Mouse (Mus musculus) embryonic facial prominence, embryonic 13.5 days (tissue): ENCODE data around the gene Crtc3. TPM values are rescaled to one million over a fixed set of nuclear protein-coding genes. Genes with fewer than 3 reads are reported as not detected.

ENCODE experiments used
- ATAC-seq: fragments of 200-750 bp; cut with Nextera tagmentation; 2 replicates; pipeline ENCODE4 v1.8.0; 2017; ENCODE audit warnings: low read depth; ENCODE audit not compliant: insufficient number of reproducible peaks, insufficient read depth, low FRiP score, low TSS enrichment
- H3K27ac ChIP-seq: fragments of 300-500 bp; sonication (generic); 2 replicates; pipeline ENCODE4 v1.5.1; 2015; ENCODE audit warnings: moderate library complexity, mild to moderate bottlenecking, inconsistent platforms
- H3K27me3 ChIP-seq: fragments of 300-500 bp; sonication (generic); 2 replicates; pipeline ENCODE4 v1.6.1; 2015; ENCODE audit warnings: mild to moderate bottlenecking, inconsistent platforms
- H3K36me3 ChIP-seq: fragments of 300-500 bp; sonication (generic); 2 replicates; pipeline ENCODE4 v1.6.1; 2015; ENCODE audit warnings: mild to moderate bottlenecking, inconsistent platforms
- H3K4me1 ChIP-seq: fragments of 300-500 bp; sonication (generic); 2 replicates; pipeline ENCODE4 v1.6.1; 2015; ENCODE audit warnings: inconsistent platforms
- H3K4me2 ChIP-seq: fragments of 300-500 bp; sonication (generic); 2 replicates; pipeline ENCODE4 v1.6.1; 2015; ENCODE audit warnings: moderate library complexity, mild to moderate bottlenecking, inconsistent platforms
- H3K4me3 ChIP-seq: fragments of 300-500 bp; sonication (generic); 2 replicates; pipeline ENCODE4 v1.5.1; 2015; ENCODE audit warnings: mild to moderate bottlenecking, inconsistent platforms
- H3K9ac ChIP-seq: fragments of 300-500 bp; sonication (generic); 2 replicates; pipeline ENCODE4 v1.6.1; 2015; ENCODE audit warnings: mild to moderate bottlenecking, inconsistent platforms
- H3K9me3 ChIP-seq: fragments of 300-500 bp; sonication (generic); 2 replicates; pipeline ENCODE4 v1.6.1; 2016; ENCODE audit warnings: inconsistent platforms
- WGBS: fragments of 180-500 bp; shearing (Covaris S2); methylation state at CpG from one replicate; pipeline ENCODE4 v1.1.7; 2015; ENCODE audit warnings: mixed read lengths; 5-methylcytosine and 5-hydroxymethylcytosine counted together
- polyA plus RNA-seq: library from polyadenylated mRNA; unstranded; fragments of >200 nt; fragmentation: Nextera tagmentation; extraction: Ambion mirVana; gene quantifications from 2 replicates; pipeline ENCODE4 v1.2.1, GENCODE M21; 2015

The Crtc3 gene
- polyA plus RNA-seq, 1 experiment from 2014 or later, result 27.6 TPM

DNA sequence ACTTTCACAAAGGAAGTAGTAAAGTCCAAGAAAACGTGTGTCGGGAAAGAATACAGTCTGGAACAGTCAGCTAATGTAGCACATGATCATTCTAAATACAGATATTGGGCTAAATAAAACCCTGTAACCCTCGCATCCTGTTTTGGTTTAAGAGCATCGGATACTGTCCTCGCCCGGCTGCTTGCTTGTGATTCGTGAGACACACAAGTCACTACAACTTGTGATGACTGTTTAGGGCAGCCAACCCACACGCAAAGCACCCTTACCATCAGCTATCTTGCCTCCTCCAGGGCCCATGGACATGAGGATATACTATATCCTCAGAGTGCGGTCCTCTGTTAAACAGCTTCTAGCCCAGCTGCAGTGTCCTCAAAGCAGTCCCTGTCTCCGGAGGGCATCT is 50.2 kb downstream of the Crtc3 start:
- WGBS, result 78% methylated on average over 10 of the region's 10 CpGs

DNA sequence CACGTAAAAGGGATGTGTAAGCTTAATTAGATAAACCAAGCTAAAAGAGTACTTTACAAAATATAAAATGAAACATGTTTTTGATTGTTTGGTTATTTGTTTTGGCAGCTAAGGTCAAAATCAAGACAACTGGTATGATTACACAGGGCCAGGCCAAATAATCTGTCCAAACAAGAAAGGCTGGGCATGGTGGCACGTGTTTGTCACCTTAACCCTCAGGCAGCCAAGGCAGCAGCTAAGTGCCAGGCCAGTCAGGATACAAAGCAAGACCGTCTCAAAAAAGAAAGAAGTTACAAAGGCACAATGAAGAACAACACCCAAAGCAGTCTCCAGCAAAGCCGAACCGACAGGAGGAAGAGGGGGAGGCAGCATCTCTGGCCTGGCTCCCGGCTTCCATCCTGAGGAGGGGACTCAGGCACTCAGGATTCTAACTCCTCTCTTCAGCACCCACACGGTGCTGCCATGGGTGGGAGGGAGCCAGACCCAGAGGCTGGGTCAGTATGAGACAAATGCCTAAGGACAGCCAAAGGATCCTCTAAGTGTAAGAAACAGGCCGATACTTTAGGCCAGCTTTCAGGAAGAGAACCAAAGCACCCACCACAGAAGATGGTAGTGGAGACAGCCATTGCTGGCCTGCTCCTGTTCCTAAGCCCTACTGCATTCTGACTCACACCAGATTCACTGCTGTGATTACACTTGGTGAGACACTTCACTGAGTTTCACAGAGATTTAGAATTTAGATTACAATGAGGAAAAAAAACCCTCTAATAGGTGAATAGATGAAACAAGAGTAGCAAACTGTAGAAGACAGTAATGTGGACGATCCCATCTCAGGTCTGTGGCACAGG is 51.5 kb downstream of the Crtc3 start:
- no peak for ATAC-seq
- WGBS, result 50% methylated on average over 9 of the region's 9 CpGs
- Histone ChIP-seq H3K9me3 (no peaks in the 10 kb centered on the region), H3K4me3 (no peak overlapping the region), H3K4me1 (peaks cover 51% of the 10 kb centered on the region), H3K27ac (0 out of 2 replicates have a peak overlapping the region, but pooled peaks have one; percentile 1), H3K9ac (0 out of 2 replicates have a peak overlapping the region, but pooled peaks have one; percentile 36), H3K4me2 (no peak overlapping the region), H3K27me3 (no peaks in the 10 kb centered on the region), H3K36me3 (no peaks in the 10 kb centered on the region)

More for the DNA sequence above, 50.2 kb downstream of the Crtc3 start:
- H3K9me3 ChIP-seq, result no peaks in the 10 kb centered on the region
- no peaks in the 10 kb centered on the region for H3K27me3 ChIP-seq
- no peak overlapping the region for H3K4me3 ChIP-seq
- no peaks in the 10 kb centered on the region for H3K36me3 ChIP-seq
- H3K4me2 ChIP-seq, result no peak overlapping the region
- H3K4me1 ChIP-seq, result peaks cover 64% of the 10 kb centered on the region
- H3K27ac ChIP-seq, result no peak overlapping the region
- no peak for ATAC-seq
- H3K9ac ChIP-seq, result no peak overlapping the region

DNA sequence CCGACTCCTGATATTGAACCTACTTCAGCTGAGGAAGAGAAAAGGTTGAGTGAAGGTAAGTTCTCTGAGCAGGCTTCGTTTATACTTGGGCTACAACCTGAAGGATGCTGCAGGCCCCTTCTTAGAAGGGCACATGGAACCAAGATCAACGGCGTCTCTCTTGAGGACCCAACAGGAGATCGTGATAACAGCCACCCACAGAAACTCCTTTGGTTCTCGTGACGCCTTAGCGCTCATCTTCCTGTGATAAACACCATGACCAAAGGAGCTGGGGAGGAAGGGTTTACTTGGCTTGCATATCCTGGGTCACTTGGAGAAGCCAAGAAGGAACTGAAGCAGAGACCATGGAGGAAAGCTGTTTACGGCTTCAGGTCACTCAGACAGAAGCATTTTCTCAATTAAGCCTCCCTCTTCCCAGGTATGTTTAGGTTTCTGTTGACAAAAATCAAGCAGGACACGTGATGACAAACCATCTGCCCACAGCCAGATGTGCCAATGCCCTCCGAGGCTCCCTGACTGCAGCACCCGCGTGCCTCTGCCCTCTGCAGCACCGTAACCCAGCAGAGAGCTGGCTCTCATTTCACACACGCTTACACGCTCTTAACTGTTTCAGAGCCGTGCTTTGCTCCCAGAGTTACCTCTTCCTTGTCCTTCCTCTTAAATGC is 52.3 kb downstream of the Crtc3 start:
- WGBS, result 51% methylated on average over 17 of the region's 17 CpGs
- no peak overlapping the region for H3K4me2 ChIP-seq
- no peaks in the 10 kb centered on the region for H3K9me3 ChIP-seq
- H3K27ac ChIP-seq, result 0 out of 2 replicates have a peak overlapping the region, but pooled peaks have one; percentile 1
- H3K4me1 ChIP-seq, result peaks cover 50% of the 10 kb centered on the region
- no peaks in the 10 kb centered on the region for H3K27me3 ChIP-seq
- no peak for ATAC-seq
- H3K4me3 ChIP-seq, result no peak overlapping the region
- H3K9ac ChIP-seq, result no peak overlapping the region
- H3K36me3 ChIP-seq, result no peaks in the 10 kb centered on the region

DNA sequence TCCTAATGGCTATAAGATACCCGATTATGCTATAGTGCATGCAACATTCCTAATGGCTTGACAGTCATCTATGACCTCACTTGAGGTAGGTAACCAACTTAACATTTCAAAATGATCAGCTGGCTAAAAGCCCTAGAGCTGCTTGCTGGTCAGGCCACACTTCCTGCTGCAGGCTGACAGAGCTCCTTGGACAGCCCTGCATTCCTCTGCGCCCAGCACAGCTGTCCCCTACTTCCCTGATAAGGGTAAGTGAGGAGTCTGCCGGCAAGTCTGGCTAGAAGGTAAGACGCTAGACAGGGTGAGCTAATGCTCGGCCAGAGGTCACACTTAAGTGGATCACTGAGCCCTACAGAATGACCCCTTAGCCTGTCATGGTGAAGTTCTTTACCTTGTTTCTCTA is 52.8 kb downstream of the Crtc3 start:
- no peak overlapping the region for H3K9ac ChIP-seq
- H3K4me2 ChIP-seq, result no peak overlapping the region
- ATAC-seq, result no peak
- 51% methylated on average over 5 of the region's 5 CpGs for WGBS
- no peaks in the 10 kb centered on the region for H3K36me3 ChIP-seq
- peaks cover 49% of the 10 kb centered on the region for H3K4me1 ChIP-seq
- no peak overlapping the region for H3K27ac ChIP-seq
- no peaks in the 10 kb centered on the region for H3K9me3 ChIP-seq
- H3K4me3 ChIP-seq, result no peak overlapping the region
- no peaks in the 10 kb centered on the region for H3K27me3 ChIP-seq

DNA sequence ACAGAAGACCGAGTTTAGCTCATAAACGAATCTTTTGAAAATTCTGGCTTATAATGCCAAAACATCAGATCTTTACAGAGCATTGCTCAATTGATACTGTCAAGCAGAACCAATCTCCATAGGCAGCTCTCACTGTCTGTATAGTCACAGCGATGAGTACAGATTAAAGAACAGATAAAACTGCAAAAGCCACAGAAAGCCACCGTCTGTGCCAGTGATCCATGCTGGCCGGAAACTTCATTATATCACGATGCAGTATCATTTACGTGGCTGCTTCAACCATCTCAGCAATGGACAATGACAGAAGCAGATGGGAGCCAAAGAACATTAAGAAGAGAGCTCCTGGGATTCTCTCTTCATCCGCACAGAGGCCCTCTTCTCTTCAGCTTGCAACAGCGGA is 53.9 kb downstream of the Crtc3 start:
- Histone ChIP-seq H3K36me3 (no peaks in the 10 kb centered on the region), H3K4me3 (no peak overlapping the region), H3K9ac (no peak overlapping the region), H3K4me2 (no peak overlapping the region), H3K27ac (no peak overlapping the region), H3K27me3 (no peaks in the 10 kb centered on the region), H3K4me1 (peaks cover 49% of the 10 kb centered on the region), H3K9me3 (no peaks in the 10 kb centered on the region)
- no peak for ATAC-seq
- 65% methylated on average over 9 of the region's 9 CpGs for WGBS

DNA sequence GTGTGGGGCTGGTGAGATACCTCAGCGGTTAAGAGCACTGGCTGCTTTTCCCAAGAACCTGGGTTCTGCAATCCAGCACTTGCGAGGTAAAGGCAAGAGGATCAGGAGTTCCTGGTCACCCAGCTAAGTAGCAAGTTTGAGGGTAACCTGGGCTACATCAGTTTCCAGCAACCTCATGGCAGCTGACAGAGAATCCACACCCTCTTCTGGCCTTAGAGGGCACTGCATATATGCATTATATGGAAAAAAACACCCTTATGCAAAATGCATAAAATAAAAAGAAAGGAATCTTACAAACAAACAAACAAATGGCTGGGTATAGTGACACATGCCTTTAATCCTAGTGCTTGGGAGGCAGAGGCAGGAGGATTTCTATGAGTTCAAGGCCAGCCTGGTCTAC is 55.0 kb downstream of the Crtc3 start:
- Histone ChIP-seq H3K9ac (no peak overlapping the region), H3K4me1 (peaks cover 59% of the 10 kb centered on the region), H3K9me3 (no peaks in the 10 kb centered on the region), H3K27ac (no peak overlapping the region), H3K4me3 (no peak overlapping the region), H3K4me2 (no peak overlapping the region), H3K27me3 (no peaks in the 10 kb centered on the region), H3K36me3 (no peaks in the 10 kb centered on the region)
- 94% methylated on average over 2 of the region's 2 CpGs for WGBS
- no peak for ATAC-seq

DNA sequence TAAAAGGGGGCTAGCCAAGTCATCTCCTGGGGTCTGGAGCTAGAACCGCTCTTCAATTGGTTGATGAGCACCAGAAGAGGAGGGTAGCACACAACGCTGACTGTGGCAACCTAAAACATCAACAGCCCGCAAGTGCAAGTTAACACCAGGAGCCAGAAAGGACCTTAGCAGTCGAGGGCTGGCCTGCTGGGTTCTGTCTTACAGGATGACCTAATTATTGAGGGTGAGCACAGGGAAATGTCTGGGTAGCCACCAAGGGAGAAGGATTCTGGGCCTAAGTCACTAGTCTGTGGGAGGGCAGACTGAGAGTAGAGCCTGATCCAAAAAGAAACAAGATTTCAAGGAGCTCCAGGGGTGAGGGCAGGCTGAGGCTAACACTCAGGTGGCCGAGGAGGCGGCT is 56.7 kb downstream of the Crtc3 start:
- Histone ChIP-seq H3K4me1 (peaks cover 49% of the 10 kb centered on the region), H3K36me3 (peaks cover 1% of the 10 kb centered on the region; the same call in 1 of the 2 replicates), H3K27me3 (no peaks in the 10 kb centered on the region), H3K4me2 (no peak overlapping the region), H3K27ac (no peak overlapping the region), H3K9ac (no peak overlapping the region), H3K4me3 (no peak overlapping the region), H3K9me3 (no peaks in the 10 kb centered on the region)
- ATAC-seq, result no peak
- WGBS, result 71% methylated on average over 6 of the region's 6 CpGs

DNA sequence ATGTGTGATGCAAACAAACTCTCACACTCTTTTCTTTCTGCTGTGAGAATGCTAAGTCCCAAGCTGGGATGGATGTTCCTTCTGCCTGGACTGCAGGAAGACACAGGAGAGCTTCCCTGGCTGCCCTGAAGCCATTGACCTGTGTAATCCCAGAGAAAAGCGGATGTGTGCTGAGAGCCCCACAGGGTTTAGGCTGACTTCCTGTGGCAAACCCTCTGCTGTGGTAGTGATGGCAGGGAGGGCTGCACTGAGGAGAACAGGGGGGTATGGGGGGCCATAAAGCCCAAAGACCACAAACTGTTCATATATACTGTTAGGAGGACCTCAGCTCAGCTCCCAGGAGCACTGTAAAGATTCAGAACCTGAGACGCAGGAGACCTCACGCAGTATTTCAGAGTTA is 57.3 kb downstream of the Crtc3 start:
- H3K27ac ChIP-seq, result no peak overlapping the region
- WGBS, result 70% methylated on average over 3 of the region's 3 CpGs

DNA sequence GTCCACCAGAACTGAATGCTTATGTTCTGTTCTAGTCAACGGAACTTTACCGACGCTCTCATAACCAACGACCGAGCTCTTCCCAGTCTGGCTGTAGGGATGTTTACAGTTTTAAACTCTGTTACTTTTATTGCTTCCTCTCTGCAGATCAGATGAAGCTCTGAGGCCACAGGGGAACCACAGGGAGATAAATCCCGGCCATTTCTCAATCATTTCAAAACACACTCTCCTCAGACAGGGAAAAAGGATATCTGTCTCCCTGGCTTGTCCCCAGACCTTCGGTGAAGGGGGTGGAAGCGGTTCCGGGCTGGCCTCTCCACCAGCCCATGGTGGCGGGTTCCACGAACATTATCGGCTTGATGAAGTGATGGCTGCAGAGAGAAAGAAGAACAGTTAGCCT is 59.3 kb downstream of the Crtc3 start:
- ATAC-seq, result no peak
- H3K9ac ChIP-seq, result no peak overlapping the region
- no peaks in the 10 kb centered on the region for H3K9me3 ChIP-seq
- peak overlapping the region; percentile 44; the same call in 1 of the 2 replicates for H3K27ac ChIP-seq
- H3K36me3 ChIP-seq, result peaks cover 12% of the 10 kb centered on the region
- no peaks in the 10 kb centered on the region for H3K27me3 ChIP-seq
- 73% methylated on average over 12 of the region's 12 CpGs for WGBS
- no peak overlapping the region for H3K4me2 ChIP-seq
- H3K4me1 ChIP-seq, result peaks cover 25% of the 10 kb centered on the region
- no peak overlapping the region for H3K4me3 ChIP-seq

More for the DNA sequence above, 57.3 kb downstream of the Crtc3 start:
- no peak overlapping the region for H3K4me3 ChIP-seq
- no peaks in the 10 kb centered on the region for H3K27me3 ChIP-seq
- no peak overlapping the region for H3K9ac ChIP-seq
- peaks cover 5% of the 10 kb centered on the region; the same call in 1 of the 2 replicates for H3K36me3 ChIP-seq
- H3K4me1 ChIP-seq, result peaks cover 43% of the 10 kb centered on the region
- no peak for ATAC-seq
- H3K4me2 ChIP-seq, result no peak overlapping the region
- no peaks in the 10 kb centered on the region for H3K9me3 ChIP-seq

DNA sequence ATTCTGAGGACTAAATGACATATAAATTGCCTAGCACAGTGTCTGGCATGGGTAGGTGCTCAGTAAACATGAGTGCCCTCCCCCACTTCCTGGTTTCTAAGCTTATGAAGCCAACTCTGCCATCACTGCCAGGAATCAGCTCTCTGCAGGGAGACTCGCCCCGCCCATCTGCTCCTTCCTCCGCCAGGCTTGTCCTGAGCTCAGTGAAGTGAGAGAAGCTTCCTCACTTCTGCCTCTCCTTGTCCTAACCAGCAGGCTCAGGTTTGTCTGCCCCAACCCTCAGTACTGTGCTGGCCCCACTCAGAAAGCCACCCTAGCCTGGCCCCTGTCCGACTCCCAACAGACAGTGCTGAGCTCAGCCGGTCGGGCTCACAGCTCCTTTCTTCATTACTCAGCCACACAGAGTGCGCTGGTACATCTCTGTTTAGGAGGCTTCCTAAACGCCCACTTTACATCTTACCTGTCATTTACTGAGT is 59.9 kb downstream of the Crtc3 start:
- Histone ChIP-seq H3K9ac (no peak overlapping the region), H3K27ac (peak overlapping the region; percentile 24; the same call in 1 of the 2 replicates)

DNA sequence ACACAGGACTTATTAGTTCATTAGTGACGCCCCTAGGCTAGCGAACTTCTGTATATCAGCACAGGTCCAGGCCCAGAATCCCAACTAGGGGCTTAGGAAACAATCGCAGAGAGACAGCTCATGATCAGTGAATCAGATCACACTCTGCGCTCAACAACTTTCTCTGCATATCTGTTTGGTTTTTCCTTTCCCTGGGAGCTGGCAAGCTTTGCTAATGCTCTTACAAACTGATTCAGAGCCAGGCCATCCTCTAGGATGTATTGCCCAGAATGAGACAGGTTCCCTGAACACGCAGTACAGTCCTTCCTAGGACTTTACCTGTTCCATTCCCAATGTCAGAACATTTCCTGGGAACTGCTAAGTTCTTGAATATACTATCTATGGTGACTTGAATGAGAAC is 61.7 kb downstream of the Crtc3 start:
- Histone ChIP-seq H3K4me3 (no peak overlapping the region), H3K4me2 (no peak overlapping the region), H3K27ac (no peak overlapping the region), H3K9ac (no peak overlapping the region), H3K9me3 (no peaks in the 10 kb centered on the region), H3K4me1 (peaks cover 24% of the 10 kb centered on the region), H3K36me3 (peaks cover 17% of the 10 kb centered on the region), H3K27me3 (no peaks in the 10 kb centered on the region)
- WGBS, result 89% methylated on average over 5 of the region's 5 CpGs
- ATAC-seq, result no peak

More for the DNA sequence above, 59.9 kb downstream of the Crtc3 start:
- WGBS, result 51% methylated on average over 8 of the region's 8 CpGs
- no peaks in the 10 kb centered on the region for H3K9me3 ChIP-seq
- H3K4me2 ChIP-seq, result no peak overlapping the region
- H3K27me3 ChIP-seq, result no peaks in the 10 kb centered on the region
- no peak overlapping the region for H3K4me3 ChIP-seq
- peaks cover 25% of the 10 kb centered on the region for H3K4me1 ChIP-seq
- ATAC-seq, result no peak
- peaks cover 15% of the 10 kb centered on the region for H3K36me3 ChIP-seq
